Mouse (Mus musculus): Measurements from ENCODE around the gene Desi2. TPM values are rescaled to one million over a fixed set of nuclear protein-coding genes. Genes with fewer than 3 reads are reported as not detected.

The Desi2 gene
- polyA plus RNA-seq, 1 experiment from 2014 or later, result 20.2 TPM

DNA sequence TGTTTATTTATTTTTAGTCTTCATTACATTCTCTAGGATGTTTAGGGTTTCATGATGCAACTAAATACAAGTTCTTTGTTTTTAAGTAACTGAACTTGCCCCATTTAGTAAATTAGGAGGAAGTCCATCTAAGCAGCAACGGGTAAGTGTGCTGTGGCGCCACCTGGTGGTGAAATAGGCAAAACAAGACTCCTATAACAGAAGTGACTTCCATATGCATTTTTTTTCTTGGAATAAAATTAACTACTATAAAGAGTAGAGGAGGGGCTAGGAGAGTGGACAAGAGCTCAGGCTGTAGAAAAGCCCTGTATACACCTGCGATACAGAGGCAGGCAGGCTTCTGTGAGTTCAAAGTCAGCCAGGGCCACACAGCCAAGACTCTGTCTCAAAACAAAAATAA is 116.2 kb downstream of the Desi2 start:
- H3K4me1 ChIP-seq (replicated peaks; ENCODE audit: control insufficient read depth, insufficient read depth, low read length), result no peaks in the 10 kb centered on the region

More for the DNA sequence above, 116.2 kb downstream of the Desi2 start:
- DNase-seq (ENCODE audit: low spot score) (peak; percentile 83), ATAC-seq (replicated peaks; ENCODE audit: low FRiP score) (peak; percentile 71)
- Histone ChIP-seq H3K9ac (ENCODE audit: low read length) (no peak overlapping the region), H3K4me3 (ENCODE audit: low read depth, low read length) (no peak overlapping the region), H3K4me2 (ENCODE audit: low read depth, low read length, severe bottlenecking) (no peak overlapping the region), H3K36me3 (ENCODE audit: control insufficient read depth, insufficient read depth, low read length) (no peaks in the 10 kb centered on the region; the same call in 1 of the 2 replicates), H3K27me3 (ENCODE audit: control insufficient read depth, insufficient read depth, low read length) (no peaks in the 10 kb centered on the region), H3K9me3 (ENCODE audit: control insufficient read depth, low read length) (no peaks in the 10 kb centered on the region), H3K27ac (ENCODE audit: low read depth, low read length) (no peak overlapping the region)
- WGBS, result 30% methylated on average over 3 of the region's 3 CpGs

Other genes with a start within 250 kb of the Desi2 start
- gene Catspere2, start 204.0 kb upstream of the Desi2 start, polyA plus RNA-seq (2014; fragmentation: Nextera tagmentation; extraction: Ambion mirVana), result not detected in 2 replicates
- gene Cox20, start 131.7 kb downstream of the Desi2 start, polyA plus RNA-seq (2014; fragmentation: Nextera tagmentation; extraction: Ambion mirVana), result 111 and 112 TPM in 2 replicates
- 1,010 and 1,015 TPM in 2 replicates for gene Hnrnpu, start 150.4 kb downstream of the Desi2 start, polyA plus RNA-seq (2014; fragmentation: Nextera tagmentation; extraction: Ambion mirVana)
- gene Efcab2, start 218.7 kb downstream of the Desi2 start, polyA plus RNA-seq (2014; fragmentation: Nextera tagmentation; extraction: Ambion mirVana), result 8.3 and 9.5 TPM in 2 replicates